Mouse (Mus musculus): Measurements from ENCODE around the gene Tnk1.

The Tnk1 gene

GRCm38 (mm10) chr11:69858113-69858998, at the start of gene Tnk1:
TSS of gene Tnk1 (minus strand) at chr11:69858730.
- DNase-seq (ENCODE audit: low read depth, low spot score): no peak

GRCm38 (mm10) chr11:69904311-69904710, 45.8 kb upstream of the Tnk1 start:
- no peak for DNase-seq (ENCODE audit: low read depth, low spot score)

GRCm38 (mm10) chr11:69902972-69903371, 44.4 kb upstream of the Tnk1 start:
- no peak for DNase-seq (ENCODE audit: low read depth, low spot score)

- peak; percentile 51 for DNase-seq (ENCODE audit: low read depth, low spot score)
These were observed 43.5 kb upstream of the Tnk1 start for GRCm38 (mm10) chr11:69901993-69902392.

- peak; percentile 98 for DNase-seq (ENCODE audit: low read depth, low spot score)
These were observed 42.9 kb upstream of the Tnk1 start for GRCm38 (mm10) chr11:69901406-69901846.

GRCm38 (mm10) chr11:69900471-69901405, 42.2 kb upstream of the Tnk1 start, which contains the start of the genes 2810408A11Rik and Neurl4:
TSS of gene 2810408A11Rik (minus strand) at chr11:69900987.
TSS of gene Neurl4 (plus strand) at chr11:69901072.
- DNase-seq (ENCODE audit: low read depth, low spot score): peak; percentile 97

- DNase-seq (ENCODE audit: low read depth, low spot score): no peak
These were observed 41.3 kb upstream of the Tnk1 start for GRCm38 (mm10) chr11:69899870-69900269.

- peak; percentile 77 for DNase-seq (ENCODE audit: low read depth, low spot score)
These were observed 36.8 kb upstream of the Tnk1 start, which contains the start of gene Acap1 for GRCm38 (mm10) chr11:69895291-69895690. TSS of gene Acap1 (minus strand) at chr11:69895539.

- peak; percentile 73 for DNase-seq (ENCODE audit: low read depth, low spot score)
These were observed 36.1 kb upstream of the Tnk1 start for GRCm38 (mm10) chr11:69894671-69895070.

GRCm38 (mm10) chr11:69891482-69891881, 33.0 kb upstream of the Tnk1 start:
- no peak for DNase-seq (ENCODE audit: low read depth, low spot score)

- DNase-seq (ENCODE audit: low read depth, low spot score): peak; percentile 27
These were observed 28.5 kb upstream of the Tnk1 start for GRCm38 (mm10) chr11:69886907-69887635.

GRCm38 (mm10) chr11:69884663-69885062, 26.1 kb upstream of the Tnk1 start:
- DNase-seq (ENCODE audit: low read depth, low spot score): no peak

GRCm38 (mm10) chr11:69884240-69884639, 25.7 kb upstream of the Tnk1 start:
- DNase-seq (ENCODE audit: low read depth, low spot score): no peak

GRCm38 (mm10) chr11:69883527-69884151, 25.1 kb upstream of the Tnk1 start:
- DNase-seq (ENCODE audit: low read depth, low spot score): no peak

GRCm38 (mm10) chr11:69883066-69883465, 24.5 kb upstream of the Tnk1 start:
- peak; percentile 65 for DNase-seq (ENCODE audit: low read depth, low spot score)

GRCm38 (mm10) chr11:69881787-69882670, 23.5 kb upstream of the Tnk1 start:
- no peak for DNase-seq (ENCODE audit: low read depth, low spot score)

GRCm38 (mm10) chr11:69880853-69881603, 22.5 kb upstream of the Tnk1 start, which contains the start of gene Kctd11:
TSS of gene Kctd11 (minus strand) at chr11:69881406.
- peak; percentile 94 for DNase-seq (ENCODE audit: low read depth, low spot score)

- peak; percentile 88 for DNase-seq (ENCODE audit: low read depth, low spot score)
These were observed 21.9 kb upstream of the Tnk1 start for GRCm38 (mm10) chr11:69880506-69880852.

- DNase-seq (ENCODE audit: low read depth, low spot score): no peak
These were observed 21.2 kb upstream of the Tnk1 start for GRCm38 (mm10) chr11:69879711-69880110.
